Mouse (Mus musculus) lung, adult 2 months (tissue): Measurements from ENCODE around the gene Trp53i11.

Experiments
- CTCF ChIP-seq: fragments of 200-500 bp; IDR thresholded peaks from 2 replicates; pipeline ENCODE4 v1.5.1; 2011; ENCODE audit warnings: mild to moderate bottlenecking, low read length, control low read depth; ENCODE audit not compliant: insufficient read depth
- POLR2A ChIP-seq: fragments of 200-500 bp; IDR thresholded peaks from 2 replicates; pipeline ENCODE4 v1.6.1; 2011; ENCODE audit warnings: low read depth, mild to moderate bottlenecking, control low read depth, low read length, borderline replicate concordance; ENCODE audit errors: extremely low read depth

DNA sequence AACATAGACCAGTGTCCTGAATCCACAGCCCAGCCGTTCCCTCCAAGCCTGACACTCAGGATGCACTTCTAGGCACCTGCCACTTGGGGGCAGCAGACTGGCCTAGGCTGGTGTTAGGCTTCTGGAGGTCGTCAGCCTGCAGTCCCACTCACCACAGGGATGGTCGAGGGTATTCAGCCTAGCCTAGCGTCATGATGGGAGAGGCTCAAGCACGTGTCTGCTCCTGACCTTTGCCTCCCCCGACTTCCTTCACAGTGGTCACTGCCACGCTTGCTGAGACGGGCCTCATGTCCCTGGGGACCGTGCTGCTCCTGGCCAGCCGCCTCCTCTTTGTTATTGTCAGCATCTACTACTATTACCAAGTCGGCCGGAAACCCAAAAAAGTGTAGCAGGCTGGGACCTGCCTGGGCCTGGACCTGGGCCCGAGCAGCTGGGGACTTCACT is 12.2 kb downstream of the Trp53i11 start:
- no peak; the same call in 1 of the 2 replicates for TF ChIP-seq POLR2A
- TF ChIP-seq CTCF = peak; percentile 94
